Mouse (Mus musculus): ENCODE results near the gene Ror2. TPM values are rescaled to one million over a fixed set of nuclear protein-coding genes. Genes with fewer than 3 reads are reported as not detected.

Ror2 gene
- 3.2 and 3.3 TPM in 2 replicates for polyA plus RNA-seq (2015; fragmentation: Nextera tagmentation; extraction: Ambion mirVana)

DNA sequence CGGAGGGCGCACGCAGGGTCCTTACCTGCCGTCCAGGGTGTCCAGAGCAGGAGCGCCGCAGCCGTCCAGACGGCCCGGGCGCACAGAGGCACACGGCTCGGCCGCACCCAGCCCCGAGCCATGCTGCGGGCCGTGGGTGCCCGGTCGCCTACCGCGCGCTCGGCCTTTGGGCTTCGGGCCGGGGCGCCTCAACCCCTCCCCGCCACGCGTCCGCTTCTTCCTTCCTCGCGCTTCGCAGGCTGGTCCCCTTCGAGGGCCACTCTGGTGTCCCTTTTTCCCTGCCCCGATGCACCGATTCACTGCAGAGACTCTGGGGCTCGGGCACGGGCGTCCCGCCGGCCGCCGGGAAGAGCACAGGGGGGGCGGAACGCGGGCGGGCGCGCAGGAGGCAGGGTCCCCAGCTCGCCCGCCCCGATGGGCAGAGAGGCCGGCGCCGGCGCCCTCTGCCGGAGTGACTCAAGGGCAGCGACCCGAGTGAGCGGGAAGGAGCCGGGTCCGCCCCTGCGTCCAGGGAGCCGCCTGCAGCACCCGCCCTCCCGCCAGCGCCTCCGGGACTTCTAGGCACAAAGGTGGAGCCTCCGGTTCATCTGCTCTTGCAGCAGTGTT lies at the start of gene Ror2:
Ror2 (minus strand) TSS at position 369 of the 606 bp plus-strand sequence.

Other genes with a start within 250 kb of the Ror2 start
- gene Sptlc1, start 91.3 kb upstream of the Ror2 start, polyA plus RNA-seq (2015; fragmentation: Nextera tagmentation; extraction: Ambion mirVana), result 24.2 and 25.2 TPM in 2 replicates
- 1.6 and 2.4 TPM in 2 replicates for gene Msx2, start 186.9 kb upstream of the Ror2 start, polyA plus RNA-seq (2015; fragmentation: Nextera tagmentation; extraction: Ambion mirVana)